Mouse (Mus musculus) liver, adult 2 months (tissue): ENCODE measurements at regions not wholly inside any gene's neighbourhood (a gene's known extent, or its start where the extent isn't known, plus 50 kb on each side); places are given as distances from the start of the nearest gene placed in this dataset.

Experiments
- DNase-seq: peaks from one replicate; pipeline ENCODE4 v3.0.0-alpha.2; 2011; ENCODE audit warnings: low read depth, low spot score; ENCODE audit errors: extremely low read depth
- H3K27ac ChIP-seq: fragments of 200-500 bp; replicated peaks from 2 replicates; pipeline ENCODE4 v1.5.1; 2012; ENCODE audit warnings: low read depth, mild to moderate bottlenecking, control low read depth, inconsistent platforms, low read length; ENCODE audit not compliant: insufficient read depth
- H3K27me3 ChIP-seq: fragments of 200-500 bp; 2 replicates; pipeline ENCODE4 v1.6.1; 2012; ENCODE audit warnings: mild to moderate bottlenecking, moderate library complexity, low read length, inconsistent platforms; ENCODE audit not compliant: control insufficient read depth, insufficient read depth
- H3K36me3 ChIP-seq: fragments of 200-500 bp; 2 replicates; pipeline ENCODE4 v1.6.1; 2012; ENCODE audit warnings: low read length, inconsistent platforms; ENCODE audit not compliant: control insufficient read depth, insufficient read depth
- H3K4me1 ChIP-seq: fragments of 200-500 bp; 2 replicates; pipeline ENCODE4 v1.6.1; 2011; ENCODE audit warnings: low read length; ENCODE audit not compliant: control insufficient read depth, insufficient read depth
- H3K4me3 ChIP-seq: fragments of 200-500 bp; 2 replicates; pipeline ENCODE4 v1.5.1; 2011; ENCODE audit warnings: low read depth, mild to moderate bottlenecking, control low read depth, low read length, moderate library complexity; ENCODE audit not compliant: insufficient read depth
- H3K79me2 ChIP-seq: fragments of 200-500 bp; 2 replicates; pipeline ENCODE4 v1.6.1; 2012; ENCODE audit warnings: inconsistent platforms, mild to moderate bottlenecking, low read length, moderate library complexity; ENCODE audit not compliant: control insufficient read depth, insufficient read depth
- H3K9ac ChIP-seq: fragments of 200-500 bp; 2 replicates; pipeline ENCODE4 v1.6.1; 2012; ENCODE audit warnings: low read depth, mild to moderate bottlenecking, control low read depth, inconsistent platforms, low read length
- CTCF ChIP-seq: fragments of 200-500 bp; IDR thresholded peaks from 2 replicates; pipeline ENCODE4 v1.5.1; 2011; ENCODE audit warnings: low read depth, low read length, control low read depth
- POLR2A ChIP-seq: fragments of 200-500 bp; IDR thresholded peaks from 2 replicates; pipeline ENCODE4 v1.6.1; 2011; ENCODE audit warnings: low read length, control low read depth; ENCODE audit not compliant: insufficient read depth; ENCODE audit errors: extremely low read depth
- WGBS: fragments of 180-500 bp; shearing (Covaris S2); methylation state at CpG from one replicate; pipeline ENCODE4 v1.1.7; 2018; 5-methylcytosine and 5-hydroxymethylcytosine counted together

GRCm38 (mm10) chr3:151295027-151295426 is 142.7 kb upstream of the Adgrl4 start:
- TF ChIP-seq CTCF (no peak), POLR2A (no peak)
- peak; percentile 8 for DNase-seq
- H3K27ac ChIP-seq: peak overlapping the region; percentile 58
- H3K27me3 ChIP-seq: no peaks in the 10 kb centered on the region
- 67% methylated on average over 9 of the region's 9 CpGs for WGBS
- H3K9ac ChIP-seq: no peak overlapping the region
- H3K4me1 ChIP-seq: no peaks in the 10 kb centered on the region
- no peaks in the 10 kb centered on the region for H3K36me3 ChIP-seq
- H3K4me3 ChIP-seq: no peak overlapping the region
- no peaks in the 10 kb centered on the region for H3K79me2 ChIP-seq

- peak; percentile 26 for DNase-seq
- Histone ChIP-seq H3K4me1 (no peaks in the 10 kb centered on the region), H3K36me3 (no peaks in the 10 kb centered on the region), H3K27me3 (no peaks in the 10 kb centered on the region), H3K4me3 (no peak overlapping the region), H3K9ac (no peak overlapping the region), H3K27ac (no peak overlapping the region), H3K79me2 (no peaks in the 10 kb centered on the region)
- no peak for TF ChIP-seq POLR2A
- no peak for TF ChIP-seq CTCF
- 58% methylated on average over 2 of the region's 2 CpGs for WGBS
Observed at GRCm38 (mm10) chr3:151298325-151298724, 139.4 kb upstream of the Adgrl4 start.

GRCm38 (mm10) chr3:151305402-151305801 is 132.3 kb upstream of the Adgrl4 start:
- WGBS: 87% methylated on average over 4 of the region's 4 CpGs
- H3K9ac ChIP-seq: no peak overlapping the region
- DNase-seq: no peak

GRCm38 (mm10) chr3:151307975-151308374 is 129.7 kb upstream of the Adgrl4 start:
- no peak overlapping the region for H3K9ac ChIP-seq
- no peaks in the 10 kb centered on the region for H3K79me2 ChIP-seq
- H3K4me1 ChIP-seq: no peaks in the 10 kb centered on the region
- no peaks in the 10 kb centered on the region for H3K36me3 ChIP-seq
- DNase-seq: no peak
- 51% methylated on average over 4 of the region's 4 CpGs for WGBS
- H3K27me3 ChIP-seq: no peaks in the 10 kb centered on the region
- no peak for TF ChIP-seq CTCF
- H3K4me3 ChIP-seq: no peak overlapping the region
- H3K27ac ChIP-seq: no peak overlapping the region

More at GRCm38 (mm10) chr3:151305402-151305801, 132.3 kb upstream of the Adgrl4 start:
- TF ChIP-seq POLR2A (no peak), CTCF (no peak)
- no peaks in the 10 kb centered on the region for H3K79me2 ChIP-seq
- no peak overlapping the region for H3K27ac ChIP-seq
- H3K4me1 ChIP-seq: no peaks in the 10 kb centered on the region
- H3K27me3 ChIP-seq: no peaks in the 10 kb centered on the region
- H3K36me3 ChIP-seq: no peaks in the 10 kb centered on the region
- H3K4me3 ChIP-seq: no peak overlapping the region

GRCm38 (mm10) chr3:151323835-151324234 is 113.9 kb upstream of the Adgrl4 start:
- Histone ChIP-seq H3K27me3 (no peaks in the 10 kb centered on the region), H3K79me2 (no peaks in the 10 kb centered on the region), H3K36me3 (no peaks in the 10 kb centered on the region), H3K4me3 (no peak overlapping the region), H3K27ac (no peak overlapping the region), H3K9ac (no peak overlapping the region), H3K4me1 (no peaks in the 10 kb centered on the region)
- peak; percentile 6 for DNase-seq
- TF ChIP-seq POLR2A (no peak), CTCF (no peak)
- WGBS: 47% methylated on average over 3 of the region's 3 CpGs

GRCm38 (mm10) chr3:151329801-151330200 is 107.9 kb upstream of the Adgrl4 start:
- Histone ChIP-seq H3K4me3 (no peak overlapping the region), H3K27ac (no peak overlapping the region), H3K36me3 (no peaks in the 10 kb centered on the region), H3K4me1 (no peaks in the 10 kb centered on the region), H3K27me3 (no peaks in the 10 kb centered on the region), H3K79me2 (no peaks in the 10 kb centered on the region), H3K9ac (no peak overlapping the region)
- TF ChIP-seq POLR2A (no peak), CTCF (no peak)
- WGBS: 89% methylated on average over 4 of the region's 4 CpGs
- no peak for DNase-seq
